Mouse (Mus musculus) frontal cortex, postnatal 14 days (tissue): ENCODE data around the gene Tenm4.

ENCODE experiments used
- DNase-seq, 2 experiments: peaks; one replicate each; pipeline ENCODE4 v3.0.0; 2022; ENCODE audit warnings: low spot score in 2 of 2

Gene Tenm4

DNA sequence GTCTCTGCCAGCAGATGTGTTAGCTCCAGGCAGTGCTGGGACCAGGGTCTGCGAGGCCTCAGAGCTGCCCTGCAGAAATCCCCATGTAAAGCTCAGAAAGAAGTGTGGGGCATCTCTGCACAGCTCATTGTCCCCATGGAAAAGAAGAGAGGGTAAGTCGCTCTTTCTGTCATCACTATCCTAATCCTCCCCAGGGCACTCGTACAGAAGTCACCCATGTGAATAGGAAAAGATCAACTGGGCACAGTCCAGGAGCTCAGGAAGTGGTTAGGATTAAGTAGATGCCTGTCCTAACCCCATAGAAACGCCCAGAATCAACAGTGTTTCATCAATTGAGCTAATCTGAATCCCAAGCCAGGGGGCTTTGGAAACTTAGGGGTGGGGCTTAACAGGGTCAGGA lies 476.6 kb downstream of the Tenm4 start:
- DNase-seq: no peak

DNA sequence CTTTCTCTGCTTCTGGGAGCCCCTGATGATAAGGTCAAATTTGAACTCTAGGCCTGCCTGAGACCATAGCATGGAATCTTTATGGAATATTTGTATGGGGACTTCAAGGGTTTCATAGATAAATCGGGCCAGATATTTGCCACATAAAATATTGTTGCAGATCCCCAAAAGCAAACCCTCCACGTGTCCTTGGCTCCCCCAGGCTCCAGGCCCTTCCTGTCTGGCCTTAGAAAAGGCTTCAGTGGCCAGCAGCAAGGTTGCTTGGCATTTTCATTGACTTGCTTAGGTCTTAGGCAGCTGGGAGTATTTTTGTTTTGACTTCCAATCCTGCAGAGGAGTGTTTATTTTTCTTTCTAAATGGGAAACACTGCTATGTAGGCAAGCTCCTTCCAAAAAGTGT lies 477.6 kb downstream of the Tenm4 start:
- DNase-seq: no peak

DNA sequence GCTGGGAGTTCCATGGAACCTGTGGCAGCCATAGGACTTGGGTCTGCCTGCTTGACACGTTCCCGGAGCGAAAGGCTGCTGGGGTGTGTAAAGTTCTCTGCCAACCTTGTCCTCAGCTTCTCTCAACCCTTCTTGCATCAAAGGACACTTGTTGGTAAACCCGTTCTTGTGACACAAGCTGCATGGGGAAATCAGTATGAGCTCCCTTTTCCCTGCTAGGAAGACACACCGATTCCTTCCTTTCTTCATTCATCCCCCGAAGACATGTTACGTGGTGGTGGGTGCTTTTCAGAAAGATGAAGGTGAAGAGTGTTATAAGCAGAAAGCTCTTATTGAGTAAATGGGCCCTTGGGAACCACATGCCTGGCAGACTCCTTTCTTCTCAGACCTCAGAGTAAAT lies 478.1 kb downstream of the Tenm4 start:
- no peak for DNase-seq

DNA sequence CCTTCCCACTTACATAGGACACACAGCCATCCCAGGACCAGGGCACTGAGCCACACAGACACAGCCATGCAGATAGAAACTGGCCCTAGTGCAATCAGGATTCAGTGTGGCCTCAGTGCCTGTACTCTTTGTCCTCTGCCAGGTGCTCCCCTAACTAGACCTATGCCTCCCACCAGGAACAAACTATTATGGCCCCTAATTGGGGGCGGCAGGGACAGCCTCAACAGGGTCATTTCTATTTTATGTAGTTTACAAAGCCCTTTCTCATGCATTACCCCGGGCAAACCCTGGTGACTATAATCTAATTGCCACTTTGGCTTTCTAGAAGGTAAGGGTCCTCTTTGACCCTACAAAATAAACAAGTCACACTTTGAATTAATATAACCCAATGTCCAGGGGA lies 479.4 kb downstream of the Tenm4 start:
- no peak for DNase-seq

DNA sequence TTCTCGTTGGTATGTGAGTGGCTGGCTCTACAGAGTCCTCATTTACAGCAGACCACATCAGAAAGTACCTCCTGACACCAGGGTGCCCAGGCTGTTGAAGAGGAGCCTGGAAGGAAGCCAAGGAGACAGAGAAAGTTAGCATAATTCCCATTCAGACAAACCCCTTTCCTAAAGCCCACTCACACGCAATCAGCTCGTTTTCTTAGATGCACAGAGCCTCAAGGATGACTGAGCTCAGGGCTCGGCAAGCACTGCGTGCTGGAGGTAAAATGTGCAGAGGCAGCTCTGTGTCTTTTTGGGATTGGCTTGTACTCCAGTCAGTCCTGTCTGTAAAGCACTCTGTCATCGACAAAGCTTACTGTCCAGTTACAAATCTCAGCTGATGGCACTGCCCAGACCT lies 480.0 kb downstream of the Tenm4 start:
- DNase-seq: no peak

DNA sequence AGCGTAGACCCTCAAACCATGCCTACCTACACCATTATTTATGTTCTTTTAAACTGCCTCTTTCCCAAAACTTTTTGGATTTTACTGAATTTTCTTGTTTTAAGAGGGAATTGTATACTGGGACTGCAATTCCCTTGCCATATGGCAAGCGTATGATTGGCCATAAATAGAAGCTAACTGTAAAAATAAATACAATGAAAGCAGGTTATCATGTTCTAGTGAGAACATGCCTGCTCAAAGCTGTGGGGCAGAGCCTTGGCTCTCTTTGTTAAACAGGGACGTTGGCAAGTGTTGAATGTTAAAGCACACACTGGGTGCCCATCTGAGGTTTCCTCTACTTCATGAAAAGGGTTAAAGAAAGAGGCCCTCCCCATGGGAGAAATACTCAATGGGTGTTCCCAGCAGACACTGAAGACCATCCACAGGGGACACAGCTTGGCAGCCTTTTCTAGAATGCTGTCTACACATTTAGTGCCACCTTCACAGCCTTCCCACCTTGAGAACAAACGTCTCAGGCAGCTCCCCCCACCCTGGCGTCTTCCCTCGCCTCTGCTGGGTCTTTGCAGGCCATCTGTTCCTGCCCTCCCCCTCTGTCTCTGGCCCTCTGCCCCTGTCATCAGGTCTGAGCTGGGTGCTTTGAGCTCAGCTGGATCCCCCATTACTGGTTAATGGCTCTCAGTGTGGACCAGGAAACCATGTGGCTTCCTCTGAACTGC lies 480.7 kb downstream of the Tenm4 start:
- DNase-seq: no peak

DNA sequence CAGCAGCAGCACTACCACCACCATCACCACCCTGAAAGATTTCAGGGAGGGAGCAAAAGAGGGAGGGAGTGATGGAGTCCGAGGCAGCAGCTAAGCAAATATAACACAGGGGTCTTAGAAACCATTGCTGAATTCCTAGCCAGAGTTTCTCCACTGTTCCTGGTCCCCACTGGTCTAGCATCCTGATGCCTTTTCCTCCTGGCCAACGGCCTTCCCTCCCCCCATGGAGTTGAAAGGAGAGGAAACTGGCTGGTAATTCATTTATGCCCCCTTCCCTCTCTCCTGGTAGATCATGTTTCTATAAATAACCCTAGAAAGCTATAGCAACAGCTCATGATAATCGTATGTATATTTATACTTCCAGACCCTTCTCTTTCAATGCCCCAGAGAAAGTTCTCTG lies 481.8 kb downstream of the Tenm4 start:
- DNase-seq: no peak

DNA sequence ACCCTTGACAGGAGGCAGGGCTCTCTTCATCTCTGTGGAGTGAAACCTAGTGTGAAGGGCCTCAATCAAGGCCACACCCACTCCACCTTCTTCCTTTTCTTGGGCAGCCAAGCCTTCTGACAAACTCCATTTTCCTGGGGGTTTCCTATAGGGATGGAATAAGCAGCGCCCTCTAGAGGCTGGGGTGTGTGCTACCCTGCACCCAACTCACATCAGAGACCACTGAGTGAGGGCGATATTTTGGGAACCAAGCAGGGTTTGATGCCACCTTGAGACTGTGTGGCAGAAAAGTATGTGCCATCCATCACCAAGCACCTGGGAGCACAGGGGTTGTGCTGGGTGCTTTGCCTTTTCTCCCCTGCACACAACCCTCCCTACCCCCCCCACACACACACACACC lies 483.2 kb downstream of the Tenm4 start:
- DNase-seq: no peak

DNA sequence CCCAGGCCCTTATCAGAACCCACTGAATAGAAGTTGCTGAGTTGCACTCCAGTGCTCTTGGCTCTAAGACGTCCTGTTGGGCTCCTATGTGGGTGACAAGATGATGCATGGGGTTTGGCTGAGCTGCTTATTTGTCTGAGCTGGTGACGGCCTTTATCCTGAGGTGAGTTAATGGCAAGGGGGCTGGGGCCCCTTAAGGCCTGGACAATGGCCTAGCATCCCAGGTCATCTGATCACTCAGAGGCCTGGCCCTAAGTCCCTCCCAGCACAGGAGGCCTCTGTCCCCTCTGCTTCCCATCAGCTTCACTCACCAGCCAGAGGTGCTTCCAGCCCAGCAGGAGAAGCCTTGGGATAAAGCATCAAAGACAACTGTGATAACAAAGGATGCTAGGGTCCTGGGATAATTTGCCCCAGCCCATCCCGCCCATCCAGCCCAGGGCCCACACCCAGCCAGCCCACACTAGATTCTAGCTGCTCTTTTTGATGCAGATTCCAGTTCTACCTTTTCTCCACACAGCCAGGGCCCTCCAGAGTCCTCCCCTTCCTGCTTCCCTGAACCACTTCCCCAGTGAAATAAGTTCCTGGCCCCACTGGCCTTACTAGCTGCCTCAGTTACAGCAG lies 484.2 kb downstream of the Tenm4 start:
- DNase-seq: no peak

DNA sequence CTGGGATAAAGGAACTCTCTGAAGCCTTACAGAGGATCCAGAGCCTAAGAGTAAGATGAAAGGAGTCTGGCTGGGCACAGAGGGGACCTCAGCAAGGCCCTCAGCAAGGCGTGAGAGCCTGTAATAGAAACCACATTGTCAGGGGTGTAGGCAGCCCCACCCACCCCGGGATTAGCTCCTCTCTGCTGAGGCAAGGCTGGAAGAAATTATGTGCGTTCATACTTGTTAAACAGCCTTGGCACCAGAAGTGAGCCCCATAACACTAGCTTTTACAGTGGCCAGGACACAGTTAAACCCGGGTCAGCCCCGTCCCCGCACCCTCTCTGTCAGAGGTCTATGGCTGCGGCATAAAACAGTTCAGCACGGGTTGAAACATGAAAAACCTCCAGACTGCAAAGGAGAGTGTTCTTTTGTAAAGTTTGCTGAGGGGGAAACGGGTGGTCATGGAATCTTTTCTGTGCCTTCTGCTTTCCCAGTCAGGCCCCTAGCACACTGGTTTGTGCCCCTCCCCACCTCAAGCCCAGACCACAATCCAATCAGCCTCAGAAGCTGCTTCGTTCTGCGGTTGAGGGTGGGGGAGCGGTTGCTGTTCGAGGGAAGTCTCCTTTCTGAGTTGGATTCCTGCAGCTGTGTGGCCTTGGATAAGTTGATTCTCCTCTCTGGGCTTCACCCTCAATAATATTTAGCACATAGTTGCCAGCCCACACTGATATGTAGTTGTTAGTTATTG lies 486.2 kb downstream of the Tenm4 start:
- DNase-seq: no peak

DNA sequence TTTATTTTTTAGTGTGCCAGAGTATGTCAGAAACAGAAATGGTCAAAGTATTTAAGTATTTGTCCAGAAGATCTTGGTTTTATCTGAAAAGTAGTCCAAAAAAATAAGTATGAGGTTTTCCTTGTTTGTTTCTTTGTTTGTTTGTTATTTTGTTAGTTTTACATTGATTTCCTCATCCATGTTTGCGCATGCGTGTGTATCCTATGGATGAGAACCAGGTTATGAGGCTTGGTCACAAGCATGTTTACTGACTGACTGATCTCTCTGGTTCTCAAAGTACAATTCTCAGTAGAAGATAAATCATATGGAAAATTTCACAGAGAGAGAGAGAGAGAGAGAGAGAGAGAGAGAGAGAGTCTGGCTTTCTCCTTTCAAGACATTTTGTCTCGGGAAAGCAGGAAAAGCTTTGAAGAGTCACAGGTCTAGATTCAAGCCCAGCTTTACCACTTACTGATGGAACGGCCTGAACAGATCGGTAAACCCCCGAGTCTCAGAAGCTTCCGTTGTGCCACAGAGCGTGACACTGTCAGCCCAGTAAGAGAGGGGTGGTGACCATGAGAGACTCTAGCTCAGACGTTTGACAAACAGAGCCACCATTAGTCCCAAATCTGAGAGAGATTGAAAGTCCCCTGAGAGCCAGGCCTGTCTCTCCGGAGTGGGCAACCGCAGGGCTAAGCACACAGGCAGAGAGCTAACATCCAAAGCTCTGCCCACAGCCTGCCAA lies 487.0 kb downstream of the Tenm4 start:
- no peak for DNase-seq

DNA sequence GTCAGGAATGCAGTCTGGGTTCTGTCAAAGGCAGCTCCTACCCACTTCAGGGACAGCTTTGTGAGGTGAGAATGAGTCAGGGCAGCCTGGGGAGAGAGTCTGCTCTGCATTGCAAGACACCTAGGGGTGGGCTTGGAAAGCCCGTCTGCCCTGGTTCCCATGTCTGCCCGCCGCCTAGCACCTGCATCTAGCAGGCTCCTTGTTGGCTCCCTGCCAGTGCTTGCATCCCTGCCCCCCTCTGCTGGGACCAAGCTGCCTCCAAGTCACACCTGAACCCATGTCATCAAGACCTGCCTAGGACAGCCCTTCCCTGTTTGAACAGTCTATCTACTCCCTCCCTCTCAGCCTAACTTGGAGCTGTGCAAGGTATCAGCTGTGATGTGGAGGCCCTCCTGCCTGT lies 489.9 kb downstream of the Tenm4 start:
- no peak for DNase-seq

DNA sequence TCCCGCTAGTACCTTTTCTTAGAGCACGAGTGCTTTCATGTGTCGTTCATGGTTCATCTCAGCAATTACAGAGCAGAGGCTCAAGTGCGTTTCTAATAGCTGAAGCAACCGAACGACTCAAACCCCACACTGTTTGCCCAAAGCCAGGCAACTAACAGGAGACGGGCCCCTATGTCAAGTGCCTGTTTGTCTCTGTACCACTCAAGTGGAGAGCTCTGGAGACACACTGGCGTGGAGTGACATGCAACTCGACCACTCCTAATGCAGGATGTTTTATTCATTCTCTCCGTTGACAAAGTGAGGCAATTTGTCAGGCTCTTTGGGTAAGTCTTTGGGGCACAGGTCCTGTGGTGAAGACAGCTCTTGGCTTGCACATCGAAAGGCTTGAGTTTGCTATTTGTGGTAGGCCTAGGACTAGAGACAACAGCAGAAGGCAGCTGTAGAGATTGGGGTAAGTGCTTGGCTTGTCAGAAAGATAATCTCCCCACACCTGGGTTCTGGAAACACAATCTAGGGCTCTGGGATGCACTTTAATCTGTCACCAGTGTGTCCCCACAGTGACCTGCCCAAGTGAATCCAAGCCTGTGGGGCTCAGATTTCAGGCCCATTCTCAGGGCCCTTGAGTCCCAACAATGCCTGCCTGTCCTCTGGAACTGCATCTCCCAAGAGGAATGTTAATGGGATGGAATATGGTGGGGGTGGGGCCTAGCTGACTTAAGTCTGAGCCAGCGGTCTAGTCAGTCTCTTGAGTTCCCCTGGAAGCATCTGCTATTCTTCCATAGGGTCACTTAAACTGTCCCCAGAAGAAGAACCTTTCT lies 490.5 kb downstream of the Tenm4 start:
- no peak for DNase-seq

DNA sequence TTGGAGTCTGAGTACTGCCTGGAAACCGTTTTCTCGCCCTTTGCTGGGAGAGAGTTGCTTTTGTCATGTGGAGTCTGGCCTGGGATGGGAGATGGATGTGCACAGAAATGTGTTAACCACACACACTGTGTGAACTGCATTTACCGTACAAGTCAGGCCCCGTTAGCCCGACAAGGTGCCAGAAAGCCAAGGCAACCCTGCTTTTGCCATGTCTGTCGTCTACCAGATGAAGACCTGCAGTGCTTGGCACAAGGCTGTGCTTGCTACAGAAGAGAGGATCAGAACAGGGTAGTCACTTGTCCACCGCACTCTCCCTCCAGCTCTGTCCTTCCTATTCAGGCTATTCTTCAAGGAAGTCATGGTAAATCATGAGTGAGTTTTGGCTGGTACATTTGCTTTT lies 492.3 kb downstream of the Tenm4 start:
- DNase-seq: no peak

DNA sequence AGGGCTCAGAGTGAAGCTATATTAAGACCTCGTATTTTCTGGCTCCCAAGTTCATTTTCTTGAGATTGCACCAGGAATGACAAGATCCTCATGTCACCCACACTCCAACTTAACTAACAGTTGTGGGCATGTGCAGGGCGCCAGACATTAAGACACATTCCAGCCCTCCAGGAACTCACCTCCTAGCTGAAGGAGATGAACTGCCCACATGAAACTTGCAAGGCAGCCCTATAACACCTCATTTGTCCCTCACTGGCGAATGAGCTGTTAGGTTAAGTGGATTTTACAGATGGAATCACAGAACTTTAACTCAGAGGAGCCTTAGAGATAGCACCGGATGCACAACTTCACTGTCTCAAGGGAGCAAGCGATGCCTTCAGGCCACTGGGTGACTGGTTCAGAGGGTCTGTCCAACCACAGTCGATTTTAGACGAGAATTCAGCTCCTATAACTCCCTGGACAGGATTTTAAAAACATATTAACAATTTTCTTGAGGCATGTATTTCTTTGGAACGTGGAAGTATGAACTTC lies 495.4 kb downstream of the Tenm4 start:
- DNase-seq: no peak

DNA sequence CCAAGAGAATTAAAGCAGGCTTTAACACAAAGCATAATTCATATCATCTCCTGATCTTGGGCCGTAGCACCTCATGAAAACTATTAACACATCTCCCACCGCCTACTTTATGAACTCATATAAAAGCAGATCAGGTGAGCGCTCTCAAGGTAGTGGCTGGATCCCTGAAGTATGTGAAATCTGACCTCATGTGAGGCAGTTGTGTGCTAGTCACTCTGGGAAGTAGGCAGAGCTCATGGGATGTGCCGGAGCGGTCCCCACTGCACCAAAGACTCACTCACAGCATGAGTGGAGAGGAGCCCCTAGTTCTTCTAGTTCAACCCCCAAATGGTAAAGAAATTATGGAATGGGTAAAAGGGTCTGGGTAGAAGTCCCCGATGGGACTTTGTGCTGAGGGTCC lies 496.6 kb downstream of the Tenm4 start:
- no peak for DNase-seq

DNA sequence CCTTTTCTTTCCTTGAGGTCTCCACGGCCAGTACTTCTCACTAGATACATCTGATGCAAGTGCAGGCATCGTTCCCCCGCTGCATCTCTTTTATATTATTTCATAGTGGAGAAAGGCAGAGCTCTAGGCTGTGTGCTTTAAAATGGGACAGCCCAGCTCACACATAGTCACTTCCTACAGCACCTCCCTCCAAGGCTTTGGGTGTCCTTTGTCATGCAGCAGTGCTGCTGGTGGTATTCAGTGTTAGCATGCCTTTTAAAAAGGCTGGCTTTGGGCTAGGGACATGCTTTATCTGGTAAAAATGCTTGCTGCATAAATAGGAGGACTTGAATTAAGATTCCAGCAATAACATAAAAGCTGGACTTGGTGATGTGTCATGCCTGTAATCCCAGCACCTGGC lies 499.0 kb downstream of the Tenm4 start:
- DNase-seq: no peak

DNA sequence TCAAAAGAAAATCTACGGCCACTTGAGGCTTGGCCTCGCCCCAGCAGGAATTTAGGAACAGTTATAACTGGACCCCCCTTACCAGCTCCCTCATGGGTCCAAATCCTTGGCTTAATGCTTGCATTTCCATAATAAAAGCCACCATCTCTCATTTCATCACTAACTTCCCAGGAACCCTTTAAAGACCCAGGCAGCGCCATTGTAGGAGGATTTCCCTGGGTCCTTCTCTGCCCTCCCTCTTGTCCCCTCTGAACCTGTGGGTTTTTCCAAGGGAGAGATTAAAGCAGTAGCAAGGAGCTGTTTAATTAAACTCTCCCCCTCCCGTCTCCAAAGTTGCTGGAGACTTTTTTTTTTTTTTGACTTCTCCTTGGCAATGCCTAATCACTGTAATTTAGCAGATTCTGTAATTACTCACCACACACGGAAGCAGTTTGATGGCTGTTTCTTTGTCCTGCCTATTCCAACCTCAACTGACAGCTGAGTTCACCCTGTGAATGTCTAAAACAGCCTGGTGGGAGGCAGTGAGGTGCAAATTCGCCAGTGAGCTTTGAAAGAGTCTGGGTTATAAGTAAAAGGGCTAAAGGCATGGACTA lies 501.4 kb downstream of the Tenm4 start:
- DNase-seq: no peak

DNA sequence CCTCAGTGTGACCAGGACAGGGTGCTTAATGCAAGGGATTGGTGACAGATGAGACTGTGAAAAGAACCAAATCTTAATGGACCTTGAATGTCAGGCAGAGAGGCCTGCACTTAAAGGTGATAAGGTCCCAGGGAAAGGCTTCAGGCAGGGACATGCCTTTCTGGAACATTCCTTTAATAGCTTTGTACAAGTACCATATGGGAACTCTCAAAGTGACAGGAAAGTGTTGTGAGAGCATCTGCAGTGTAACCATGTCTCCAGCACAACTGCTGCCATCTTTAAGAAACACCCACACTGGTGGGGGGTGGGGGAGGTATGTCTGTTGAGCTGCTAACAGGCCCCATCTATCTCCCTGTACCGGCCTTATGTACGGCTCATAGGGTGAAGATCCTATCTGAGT lies 506.0 kb downstream of the Tenm4 start:
- peak; percentile 34 to 54 for DNase-seq

DNA sequence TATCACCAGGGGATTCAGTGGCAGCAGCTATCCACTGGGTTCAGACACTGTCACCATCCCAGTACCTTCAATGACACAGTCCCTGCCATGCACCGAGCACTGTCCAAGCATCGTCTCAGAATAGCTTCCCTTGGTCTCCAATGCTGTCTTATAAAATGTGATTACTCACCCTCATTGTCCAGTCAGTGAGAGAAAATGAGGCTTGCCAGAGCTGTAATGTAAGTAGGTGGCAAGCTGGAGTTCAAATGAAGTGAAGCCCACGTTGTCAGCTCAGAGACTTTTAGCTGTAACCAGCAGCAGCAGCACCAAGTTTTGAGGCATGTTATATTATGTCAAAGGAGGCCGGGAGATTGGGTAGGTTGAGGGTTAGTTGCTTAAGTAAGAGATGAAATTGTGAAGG lies 507.2 kb downstream of the Tenm4 start:
- DNase-seq: no peak

DNA sequence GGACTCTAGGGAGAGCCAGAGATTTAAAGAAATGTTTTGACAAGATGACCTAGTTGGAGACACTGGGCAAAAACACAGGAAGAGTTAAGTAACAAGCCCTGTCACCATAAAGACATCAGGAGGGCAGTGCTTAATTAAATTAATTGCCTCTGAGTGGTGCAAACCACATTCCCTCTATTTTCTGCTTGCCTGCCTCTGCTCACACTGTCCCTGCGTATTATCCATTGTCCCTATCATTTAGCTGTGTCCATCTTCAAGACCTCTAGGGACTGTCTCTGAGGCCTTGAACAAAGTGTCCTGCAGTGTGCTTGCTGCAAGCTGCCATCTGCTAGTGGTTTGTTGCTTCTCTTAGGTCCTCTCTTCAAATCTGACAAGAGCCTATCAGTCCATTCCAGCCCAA lies 508.7 kb downstream of the Tenm4 start:
- no peak for DNase-seq
